Mouse (Mus musculus) embryonic facial prominence, embryonic 14.5 days (tissue): ENCODE measurements around the gene Sh3bgr. TPM values are rescaled to one million over a fixed set of nuclear protein-coding genes. Genes with fewer than 3 reads are reported as not detected.
A peak's percentile ranks its signal among the peaks of the same experiment; 100 is the strongest.

Source experiments
- ATAC-seq: fragments of 200-750 bp; cut with Nextera tagmentation; 2 replicates; pipeline ENCODE4 v1.8.0; 2017; ENCODE audit warnings: low read depth, moderate number of reproducible peaks, moderate TSS enrichment
- DNase-seq: peaks from one replicate; pipeline ENCODE4 v3.0.0-alpha.2; 2015; ENCODE audit warnings: low spot score
- H3K27ac ChIP-seq: fragments of 300-500 bp; sonication (generic); replicated peaks from 2 replicates; pipeline ENCODE4 v1.5.1; 2014; ENCODE audit warnings: low read depth, mild to moderate bottlenecking, low read length, moderate library complexity
- H3K27me3 ChIP-seq: fragments of 300-500 bp; sonication (generic); replicated peaks from 2 replicates; pipeline ENCODE4 v1.6.1; 2014; ENCODE audit warnings: low read length; ENCODE audit not compliant: control insufficient read depth, insufficient read depth
- H3K36me3 ChIP-seq: fragments of 300-500 bp; sonication (generic); 2 replicates; pipeline ENCODE4 v1.6.1; 2014; ENCODE audit warnings: low read length, mixed read lengths; ENCODE audit not compliant: control insufficient read depth, insufficient read depth
- H3K4me1 ChIP-seq: fragments of 300-500 bp; sonication (generic); 2 replicates; pipeline ENCODE4 v1.6.1; 2014; ENCODE audit warnings: antibody characterized with exemption, low read length; ENCODE audit not compliant: control insufficient read depth, insufficient read depth
- H3K4me2 ChIP-seq: fragments of 300-500 bp; sonication (generic); 2 replicates; pipeline ENCODE4 v1.6.1; 2014; ENCODE audit warnings: low read depth, mild to moderate bottlenecking, low read length, moderate library complexity, mixed read lengths
- H3K4me3 ChIP-seq: fragments of 300-500 bp; sonication (generic); 2 replicates; pipeline ENCODE4 v1.5.1; 2014; ENCODE audit warnings: low read depth, mild to moderate bottlenecking, low read length
- H3K9ac ChIP-seq: fragments of 300-500 bp; sonication (generic); 2 replicates; pipeline ENCODE4 v1.6.1; 2014; ENCODE audit warnings: low read depth, mild to moderate bottlenecking, low read length, moderate library complexity, mixed read lengths
- H3K9me3 ChIP-seq: fragments of 300-500 bp; sonication (generic); 2 replicates; pipeline ENCODE4 v1.6.1; 2016; ENCODE audit warnings: low read length; ENCODE audit not compliant: control insufficient read depth
- WGBS: fragments of 180-500 bp; shearing (Covaris S2); extraction: QIAGEN DNeasy Blood & Tissue Kit; methylation state at CpG from one replicate; pipeline ENCODE4 v1.1.7; 2014; 5-methylcytosine and 5-hydroxymethylcytosine counted together
- polyA plus RNA-seq: library from polyadenylated mRNA; unstranded; fragments of >200 nt; fragmentation: Nextera tagmentation; extraction: Ambion mirVana; gene quantifications from 2 replicates; pipeline ENCODE4 v1.2.1, GENCODE M21; 2014

The Sh3bgr gene
- polyA plus RNA-seq, 1 experiment from 2014 or later = 40.9 TPM

DNA sequence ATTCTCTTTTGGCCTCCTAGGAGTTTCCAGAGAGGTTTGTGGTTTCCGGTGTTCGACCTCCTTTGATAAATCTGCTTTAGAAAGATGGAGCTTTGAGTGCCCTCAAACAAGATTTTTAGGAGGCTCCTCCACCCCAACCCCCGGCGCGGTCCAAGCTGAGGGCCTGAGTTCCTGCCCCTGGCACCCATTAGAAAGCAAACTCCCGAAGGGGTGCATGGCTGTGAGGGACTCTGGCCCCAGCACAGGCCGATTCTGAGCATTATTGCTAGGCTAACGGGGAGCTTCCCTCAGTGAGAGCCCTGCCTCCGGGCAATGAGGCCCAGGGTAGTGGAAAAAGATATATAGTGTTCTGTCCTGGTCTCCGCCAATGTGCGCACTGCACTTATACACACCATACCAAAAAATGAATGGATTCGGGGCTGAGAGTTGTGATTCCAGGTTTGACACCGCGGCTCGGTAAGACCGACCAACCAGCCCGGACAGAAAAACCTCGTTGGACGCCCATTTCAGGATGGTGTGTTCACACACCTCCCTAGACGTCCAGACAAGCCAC, 40.4 kb upstream of the Sh3bgr start:
- Histone ChIP-seq H3K9me3 (no peaks in the 10 kb centered on the region), H3K27ac (peak overlapping the region; percentile 83), H3K27me3 (no peaks in the 10 kb centered on the region), H3K4me1 (no peaks in the 10 kb centered on the region), H3K9ac (peak overlapping the region; percentile 88), H3K4me2 (peak overlapping the region; percentile 91), H3K36me3 (peaks cover 7% of the 10 kb centered on the region; the same call in 1 of the 2 replicates), H3K4me3 (peak overlapping the region; percentile 55)
- DNase-seq = no peak
- 0 out of 2 replicates have a peak, but pooled peaks have one; percentile 15 for ATAC-seq
- WGBS = 81% methylated on average over 20 of the region's 20 CpGs

DNA sequence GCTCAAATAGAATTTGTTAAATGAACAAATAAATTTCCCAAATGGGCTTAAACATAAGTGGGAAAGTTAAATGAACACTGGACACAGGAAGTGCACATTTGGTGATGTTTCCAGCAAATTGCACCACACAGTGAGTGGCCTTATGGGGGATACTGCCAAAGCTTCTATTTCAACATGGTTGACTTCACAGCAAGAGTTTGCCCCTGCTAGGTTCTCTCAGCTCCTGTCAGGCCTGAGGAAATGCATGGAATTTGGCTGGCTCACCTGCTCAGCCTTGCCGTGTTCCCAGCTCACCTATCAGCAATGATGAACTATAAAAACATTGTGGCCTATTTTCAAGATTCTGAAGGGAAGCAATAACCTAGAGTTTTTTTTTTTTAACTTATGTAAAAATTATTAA, 39.3 kb upstream of the Sh3bgr start:
- no peak for ATAC-seq
- WGBS = 69% methylated on average over 1 of the region's 1 CpGs

DNA sequence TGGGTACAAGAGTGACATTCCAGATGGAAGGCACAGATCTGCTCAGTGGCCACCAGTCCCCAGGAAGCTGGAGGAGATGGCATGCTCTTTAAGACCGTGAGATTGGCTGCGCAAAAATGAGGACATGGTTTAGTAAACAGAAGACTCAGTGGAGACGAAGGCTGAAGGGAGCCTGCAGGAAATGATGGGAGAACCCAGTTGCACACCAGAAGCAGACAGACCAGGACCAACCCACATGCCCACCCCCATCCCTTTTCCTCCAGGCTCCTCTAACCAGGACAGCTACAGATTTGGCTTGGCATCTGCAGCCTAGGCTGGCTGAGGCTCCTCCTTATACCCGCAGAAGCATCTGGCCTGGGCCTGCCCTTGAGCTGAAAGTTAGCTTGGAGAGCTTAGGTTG, 38.9 kb upstream of the Sh3bgr start:
- Histone ChIP-seq H3K27me3 (no peaks in the 10 kb centered on the region), H3K4me3 (no peak overlapping the region), H3K4me2 (no peak overlapping the region), H3K9me3 (no peaks in the 10 kb centered on the region), H3K4me1 (no peaks in the 10 kb centered on the region), H3K36me3 (0 out of 2 replicates have a peak, but pooled peaks cover 3% of the 10 kb centered on the region), H3K9ac (no peak overlapping the region), H3K27ac (no peak overlapping the region)
- WGBS = 90% methylated on average over 4 of the region's 4 CpGs
- DNase-seq (no peak), ATAC-seq (no peak)

More for the DNA sequence above, 39.3 kb upstream of the Sh3bgr start:
- Histone ChIP-seq H3K27ac (no peak overlapping the region), H3K4me1 (no peaks in the 10 kb centered on the region), H3K9ac (no peak overlapping the region), H3K4me2 (no peak overlapping the region), H3K9me3 (no peaks in the 10 kb centered on the region), H3K4me3 (no peak overlapping the region), H3K27me3 (no peaks in the 10 kb centered on the region), H3K36me3 (peaks cover 7% of the 10 kb centered on the region; the same call in 1 of the 2 replicates)
- no peak for DNase-seq

DNA sequence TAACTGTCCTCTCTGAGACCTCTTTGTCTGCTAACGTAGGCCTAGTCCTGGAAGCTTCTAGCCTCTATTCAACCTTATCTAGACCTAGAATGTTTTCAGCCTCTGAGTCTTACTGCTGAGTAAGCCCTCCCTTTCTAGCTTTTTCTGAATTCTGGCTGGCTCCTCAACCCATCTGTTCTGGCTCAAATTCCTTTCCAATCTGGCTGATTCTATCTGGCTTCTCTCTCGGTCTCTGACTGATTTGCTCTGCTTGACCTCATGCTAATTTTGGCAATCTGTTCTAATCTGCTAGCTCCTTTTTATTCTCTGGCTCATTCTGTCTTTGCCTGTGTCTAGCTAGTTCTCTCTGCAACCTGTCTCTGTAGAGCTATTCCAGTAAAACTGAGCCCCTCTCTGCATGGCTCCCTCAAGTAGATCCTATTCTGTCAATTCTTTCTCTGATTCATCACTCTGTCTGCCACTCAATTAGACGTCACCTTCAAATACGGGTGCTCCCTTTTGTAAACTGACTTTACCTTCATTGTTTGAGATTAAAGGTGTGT, 34.5 kb upstream of the Sh3bgr start:
- no peak overlapping the region for H3K4me2 ChIP-seq
- no peak overlapping the region for H3K4me3 ChIP-seq
- WGBS = 76% methylated on average over 4 of the region's 4 CpGs
- no peak overlapping the region for H3K27ac ChIP-seq
- no peak for ATAC-seq
- no peaks in the 10 kb centered on the region for H3K9me3 ChIP-seq
- H3K36me3 ChIP-seq = no peaks in the 10 kb centered on the region
- no peak for DNase-seq
- no peaks in the 10 kb centered on the region for H3K27me3 ChIP-seq
- H3K4me1 ChIP-seq = no peaks in the 10 kb centered on the region
- no peak overlapping the region for H3K9ac ChIP-seq

DNA sequence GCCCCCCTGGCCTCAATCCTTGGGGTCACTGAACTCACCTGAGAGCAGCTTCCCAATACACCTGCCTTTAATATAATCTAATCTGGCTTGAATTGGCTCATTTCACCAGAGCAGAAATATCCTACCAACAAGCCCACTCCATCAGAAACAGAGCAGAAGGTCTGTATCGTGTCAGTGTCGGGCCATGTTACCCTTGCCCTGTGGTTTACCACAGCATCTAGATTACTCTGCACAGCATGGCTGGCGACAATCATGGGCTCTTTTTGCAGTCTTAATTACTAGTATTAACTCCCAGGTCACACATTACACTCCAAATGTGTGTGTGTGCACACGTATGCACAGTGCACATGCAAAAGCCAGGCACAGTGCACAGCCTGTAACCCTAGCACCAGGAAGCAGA, 31.4 kb upstream of the Sh3bgr start:
- Histone ChIP-seq H3K27me3 (no peaks in the 10 kb centered on the region), H3K4me3 (no peak overlapping the region), H3K27ac (no peak overlapping the region), H3K9ac (no peak overlapping the region), H3K9me3 (no peaks in the 10 kb centered on the region), H3K4me1 (no peaks in the 10 kb centered on the region), H3K4me2 (no peak overlapping the region), H3K36me3 (no peaks in the 10 kb centered on the region)
- no peak for DNase-seq
- 87% methylated on average over 4 of the region's 4 CpGs for WGBS
- ATAC-seq = no peak

DNA sequence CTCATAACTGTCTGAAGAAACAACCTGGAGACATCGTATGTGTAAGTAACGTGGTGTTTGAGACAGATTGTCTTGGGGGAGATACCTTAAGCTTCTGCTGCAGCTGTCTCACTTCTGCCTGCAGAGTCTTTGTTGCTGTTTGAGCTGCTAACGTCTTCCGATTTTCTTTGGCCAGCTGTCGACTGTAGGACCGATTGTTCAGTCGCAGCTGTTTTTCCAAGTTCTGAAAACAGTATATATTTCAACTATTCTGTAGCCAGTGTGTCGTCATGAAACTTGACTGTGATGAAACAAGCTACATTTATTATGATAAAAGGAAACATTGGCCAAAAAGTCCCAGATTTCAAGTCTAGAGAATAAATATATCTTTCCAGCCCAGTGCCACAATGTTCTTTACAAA, 26.6 kb upstream of the Sh3bgr start:
- Histone ChIP-seq H3K27ac (0 out of 2 replicates have a peak overlapping the region, but pooled peaks have one; percentile 21), H3K4me3 (no peak overlapping the region), H3K4me2 (no peak overlapping the region), H3K4me1 (no peaks in the 10 kb centered on the region), H3K9ac (no peak overlapping the region), H3K9me3 (no peaks in the 10 kb centered on the region), H3K27me3 (no peaks in the 10 kb centered on the region), H3K36me3 (no peaks in the 10 kb centered on the region)
- 72% methylated on average over 8 of the region's 8 CpGs for WGBS
- peak; percentile 60 for DNase-seq
- ATAC-seq = no peak

DNA sequence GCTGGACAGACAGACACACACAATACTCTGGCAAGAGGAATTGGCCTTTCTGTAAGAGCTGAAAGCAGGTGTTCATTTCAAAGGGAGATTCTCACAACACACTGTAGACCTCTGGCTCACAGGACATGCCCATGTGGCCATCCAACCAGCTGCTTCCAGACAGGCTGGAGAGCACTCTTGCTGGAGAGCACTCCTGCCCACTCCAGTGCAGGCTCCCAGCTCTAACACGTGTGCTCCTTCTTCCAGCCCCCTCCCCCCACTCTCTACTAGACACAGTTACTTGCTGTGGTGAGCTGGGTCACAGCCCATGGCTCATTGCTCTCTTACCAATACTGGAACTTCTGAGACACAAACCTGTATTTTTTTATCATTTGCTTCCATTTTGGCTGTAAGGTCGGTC, 24.9 kb upstream of the Sh3bgr start:
- DNase-seq = peak; percentile 50
- 38% methylated on average over 2 of the region's 2 CpGs for WGBS
- H3K4me2 ChIP-seq = no peak overlapping the region

DNA sequence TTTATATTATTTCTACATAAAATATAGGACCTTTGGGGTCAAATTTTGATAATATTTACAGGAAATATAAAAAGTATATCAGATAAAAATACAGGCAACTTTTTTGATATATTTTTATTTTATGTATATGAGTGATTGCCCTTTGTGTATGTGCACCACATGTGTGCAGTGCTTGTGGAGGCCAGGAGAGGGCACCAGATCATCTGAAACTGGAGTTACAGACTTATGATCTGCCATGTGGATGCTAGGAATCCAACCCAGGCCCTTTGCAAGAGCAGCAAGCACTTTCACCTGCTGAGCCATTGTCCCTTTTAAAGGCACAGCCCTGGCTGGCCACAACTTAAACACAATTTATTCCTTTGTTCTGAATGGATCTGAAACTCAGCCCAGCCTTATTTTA, 21.1 kb upstream of the Sh3bgr start:
- no peaks in the 10 kb centered on the region for H3K9me3 ChIP-seq
- H3K27ac ChIP-seq = no peak overlapping the region
- no peaks in the 10 kb centered on the region for H3K27me3 ChIP-seq
- H3K36me3 ChIP-seq = no peaks in the 10 kb centered on the region
- DNase-seq (no peak), ATAC-seq (no peak)
- no peaks in the 10 kb centered on the region for H3K4me1 ChIP-seq
- no peak overlapping the region for H3K4me2 ChIP-seq
- H3K9ac ChIP-seq = no peak overlapping the region
- H3K4me3 ChIP-seq = no peak overlapping the region

More for the DNA sequence above, 24.9 kb upstream of the Sh3bgr start:
- no peaks in the 10 kb centered on the region for H3K36me3 ChIP-seq
- no peaks in the 10 kb centered on the region for H3K27me3 ChIP-seq
- H3K4me1 ChIP-seq = no peaks in the 10 kb centered on the region
- ATAC-seq = peak; percentile 63
- H3K4me3 ChIP-seq = no peak overlapping the region
- no peaks in the 10 kb centered on the region for H3K9me3 ChIP-seq
- H3K9ac ChIP-seq = no peak overlapping the region
- H3K27ac ChIP-seq = no peak overlapping the region

DNA sequence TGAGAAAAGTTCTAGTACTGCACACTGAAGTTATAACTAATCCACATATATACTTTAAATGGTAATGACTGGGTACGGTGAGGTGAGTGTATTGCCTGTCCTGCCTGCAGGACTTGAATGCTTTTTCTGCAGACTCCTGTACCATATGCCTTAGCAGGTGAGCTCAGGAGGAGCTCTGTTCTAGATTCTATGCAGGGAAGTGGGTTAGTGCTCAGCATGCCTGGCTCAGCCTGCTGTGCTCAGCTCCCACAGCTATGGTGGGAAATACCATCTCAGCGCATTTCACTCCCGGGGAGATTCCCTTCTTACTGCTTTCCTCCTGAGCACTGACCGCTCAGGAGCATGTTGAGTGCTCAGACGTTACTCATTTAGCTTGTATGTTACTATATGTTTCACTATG, 12.6 kb upstream of the Sh3bgr start:
- no peaks in the 10 kb centered on the region for H3K36me3 ChIP-seq
- H3K4me3 ChIP-seq = no peak overlapping the region
- no peak overlapping the region for H3K4me2 ChIP-seq
- H3K4me1 ChIP-seq = peaks cover 6% of the 10 kb centered on the region; the same call in 1 of the 2 replicates
- WGBS = 68% methylated on average over 5 of the region's 5 CpGs
- ATAC-seq (no peak), DNase-seq (no peak)
- no peak overlapping the region for H3K9ac ChIP-seq
- H3K9me3 ChIP-seq = no peaks in the 10 kb centered on the region
- no peak overlapping the region for H3K27ac ChIP-seq
- peaks cover 5% of the 10 kb centered on the region; the same call in 1 of the 2 replicates for H3K27me3 ChIP-seq
